Mouse (Mus musculus) MEL (cell line): ENCODE data around the gene Cc2d2b. TPM values are rescaled to one million over a fixed set of nuclear protein-coding genes. Genes with fewer than 3 reads are reported as not detected.

Source experiments
- DNase-seq: peaks from one replicate; pipeline ENCODE4 v3.0.0; 2011; ENCODE audit warnings: low read depth, low spot score
- H3K27ac ChIP-seq: 2 replicates; pipeline ENCODE4 v1.5.1; 2012; ENCODE audit warnings: low read depth, mild to moderate bottlenecking, control low read depth, low read length, moderate library complexity; ENCODE audit not compliant: control insufficient read depth
- H3K27me3 ChIP-seq, 2 experiments: fragments of 150-350 bp in 1 of 2; sonication (generic) in 1 of 2; 2 replicates each; pipeline ENCODE4 v1.6.1; 2012; ENCODE audit warnings: low read length in 2 of 2, mild to moderate bottlenecking in 2 of 2, improper control_type of control experiment in 1 of 2, moderate library complexity in 1 of 2; ENCODE audit not compliant: insufficient read depth in 2 of 2, control insufficient read depth in 1 of 2
- H3K36me3 ChIP-seq, 2 experiments: 2 replicates each; pipeline ENCODE4 v1.6.1; 2012 to 2014; ENCODE audit warnings: low read length in 2 of 2, improper control_type of control experiment in 1 of 2, inconsistent platforms in 1 of 2, mild to moderate bottlenecking in 1 of 2; ENCODE audit not compliant: insufficient read depth in 2 of 2, control insufficient read depth in 1 of 2
- H3K4me1 ChIP-seq, 2 experiments: fragments of 150-350 bp in 1 of 2; sonication (generic) in 1 of 2; 2 replicates each; pipeline ENCODE4 v1.6.1; 2012; ENCODE audit warnings: low read length in 2 of 2, improper control_type of control experiment in 1 of 2, mild to moderate bottlenecking in 1 of 2; ENCODE audit not compliant: insufficient read depth in 2 of 2, control insufficient read depth in 1 of 2
- H3K4me3 ChIP-seq, 2 experiments: fragments of 150-350 bp in 1 of 2; sonication (generic) in 1 of 2; 2 replicates each; pipeline ENCODE4 v1.5.1; 2012; ENCODE audit warnings: low read depth in 2 of 2, low read length in 2 of 2, mild to moderate bottlenecking in 2 of 2, moderate library complexity in 2 of 2, control low read depth in 1 of 2, improper control_type of control experiment in 1 of 2; ENCODE audit not compliant: control insufficient read depth in 1 of 2, insufficient read depth in 1 of 2
- H3K79me2 ChIP-seq: 2 replicates; pipeline ENCODE4 v1.6.1; 2012; ENCODE audit warnings: mild to moderate bottlenecking, low read length, moderate library complexity; ENCODE audit not compliant: control insufficient read depth, poor library complexity, insufficient read depth
- H3K9ac ChIP-seq: 2 replicates; pipeline ENCODE4 v1.6.1; 2012; ENCODE audit warnings: low read depth, mild to moderate bottlenecking, control low read depth, low read length, moderate library complexity; ENCODE audit not compliant: control insufficient read depth, poor library complexity, severe bottlenecking
- H3K9me3 ChIP-seq: fragments of 150-350 bp; sonication (generic); replicated peaks from 2 replicates; pipeline ENCODE4 v1.6.1; 2012; ENCODE audit warnings: mild to moderate bottlenecking, low read length, improper control_type of control experiment, moderate library complexity; ENCODE audit not compliant: insufficient read depth
- BHLHE40 ChIP-seq: IDR thresholded peaks from 2 replicates; pipeline ENCODE4 v1.6.1; 2012; ENCODE audit warnings: low read depth, mild to moderate bottlenecking, inconsistent platforms, low read length, improper control_type of control experiment, borderline replicate concordance
- CHD1 ChIP-seq: IDR thresholded peaks from 2 replicates; pipeline ENCODE4 v1.6.1; 2012; ENCODE audit warnings: low read depth, mild to moderate bottlenecking, inconsistent platforms, low read length, improper control_type of control experiment
- CTCF ChIP-seq, 3 experiments: IDR thresholded peaks in 2 of 3; conservative IDR thresholded peaks in 1 of 3; 2 replicates each; pipeline ENCODE4 v1.5.1; 2011 to 2012; ENCODE audit warnings: low read length in 3 of 3, low read depth in 2 of 3, mild to moderate bottlenecking in 2 of 3, improper control_type of control experiment in 1 of 3, inconsistent platforms in 1 of 3, mixed read lengths in 1 of 3, moderate library complexity in 1 of 3; ENCODE audit not compliant: control insufficient read depth in 1 of 3, insufficient read depth in 1 of 3, poor library complexity in 1 of 3, severe bottlenecking in 1 of 3
- ELF1 ChIP-seq: IDR thresholded peaks from 2 replicates; pipeline ENCODE4 v1.6.1; 2014; ENCODE audit warnings: low read depth, mild to moderate bottlenecking, inconsistent platforms, low read length, improper control_type of control experiment, moderate library complexity
- ETS1 ChIP-seq: IDR thresholded peaks from 2 replicates; pipeline ENCODE4 v1.6.1; 2012; ENCODE audit warnings: low read depth, mild to moderate bottlenecking, inconsistent platforms, low read length, improper control_type of control experiment, moderate library complexity
- GABPA ChIP-seq: IDR thresholded peaks from 2 replicates; pipeline ENCODE4 v1.6.1; 2012; ENCODE audit warnings: low read depth, mild to moderate bottlenecking, inconsistent platforms, low read length, improper control_type of control experiment, moderate library complexity
- GATA1 ChIP-seq: IDR thresholded peaks from 2 replicates; pipeline ENCODE4 v1.6.1; 2011; ENCODE audit warnings: low read depth, low read length, improper control_type of control experiment
- KAT2A ChIP-seq: conservative IDR thresholded peaks from 2 replicates; pipeline ENCODE4 v1.6.1; 2012; ENCODE audit warnings: low read depth, low read length, improper control_type of control experiment, inconsistent platforms
- MAX ChIP-seq: IDR thresholded peaks from 2 replicates; pipeline ENCODE4 v1.6.1; 2011; ENCODE audit warnings: low read length, improper control_type of control experiment
- MAZ ChIP-seq: IDR thresholded peaks from 2 replicates; pipeline ENCODE4 v1.6.1; 2012; ENCODE audit warnings: low read depth, mild to moderate bottlenecking, inconsistent platforms, low read length, improper control_type of control experiment
- MEF2A ChIP-seq: IDR thresholded peaks from 2 replicates; pipeline ENCODE4 v1.6.1; 2014; ENCODE audit warnings: low read depth, mild to moderate bottlenecking, inconsistent platforms, low read length, improper control_type of control experiment; ENCODE audit not compliant: poor library complexity, insufficient replicate concordance, severe bottlenecking; ENCODE audit errors: extremely low read depth
- MXI1 ChIP-seq: IDR thresholded peaks from 2 replicates; pipeline ENCODE4 v1.6.1; 2011; ENCODE audit warnings: mild to moderate bottlenecking, low read depth, low read length, improper control_type of control experiment
- NRF1 ChIP-seq: IDR thresholded peaks from 2 replicates; pipeline ENCODE4 v1.6.1; 2014; ENCODE audit warnings: low read depth, mild to moderate bottlenecking, inconsistent platforms, low read length, improper control_type of control experiment, moderate library complexity; ENCODE audit not compliant: poor library complexity, insufficient read depth, severe bottlenecking
- POLR2A ChIP-seq, 2 experiments: IDR thresholded peaks; 2 replicates each; pipeline ENCODE4 v1.6.1; 2011 to 2012; ENCODE audit warnings: low read length in 2 of 2, mild to moderate bottlenecking in 2 of 2, control low read depth in 1 of 2, improper control_type of control experiment in 1 of 2, low read depth in 1 of 2, moderate library complexity in 1 of 2; ENCODE audit not compliant: control insufficient read depth in 1 of 2, insufficient read depth in 1 of 2, poor library complexity in 1 of 2
- RCOR1 ChIP-seq: IDR thresholded peaks from 2 replicates; pipeline ENCODE4 v1.6.1; 2012; ENCODE audit warnings: low read depth, mild to moderate bottlenecking, inconsistent platforms, low read length, improper control_type of control experiment
- SIN3A ChIP-seq: IDR thresholded peaks from 2 replicates; pipeline ENCODE4 v1.6.1; 2012; ENCODE audit warnings: low read length, improper control_type of control experiment, inconsistent platforms
- TBP ChIP-seq: IDR thresholded peaks from 2 replicates; pipeline ENCODE4 v1.8.0; 2011; ENCODE audit warnings: low read depth, low read length, improper control_type of control experiment
- UBTF ChIP-seq: IDR thresholded peaks from 2 replicates; pipeline ENCODE4 v1.6.1; 2012; ENCODE audit warnings: low read depth, mild to moderate bottlenecking, inconsistent platforms, low read length, improper control_type of control experiment, moderate library complexity, borderline replicate concordance; ENCODE audit not compliant: insufficient read depth
- USF1 ChIP-seq: IDR thresholded peaks from 2 replicates; pipeline ENCODE4 v1.6.1; 2014; ENCODE audit warnings: low read depth, mild to moderate bottlenecking, inconsistent platforms, low read length, improper control_type of control experiment, moderate library complexity
- ZC3H11A ChIP-seq: IDR thresholded peaks from 2 replicates; pipeline ENCODE4 v1.6.1; 2012; ENCODE audit warnings: low read depth, mild to moderate bottlenecking, inconsistent platforms, low read length, improper control_type of control experiment
- ZNF384 ChIP-seq: IDR thresholded peaks from 2 replicates; pipeline ENCODE4 v1.6.1; 2012; ENCODE audit warnings: low read depth, mild to moderate bottlenecking, inconsistent platforms, low read length, improper control_type of control experiment
- polyA plus RNA-seq, 2 experiments: library from polyadenylated mRNA; stranded (reverse) in 1 of 2; unstranded in 1 of 2; fragments of >175 nt in 1 of 2; fragments of >200 nt in 1 of 2; gene quantifications; 2 replicates each; pipeline versions ENCODE4 v1.2.1 to v1.2.4; 2012; ENCODE audit warnings: low replicate concordance in 2 of 2, low read depth in 1 of 2; ENCODE audit not compliant: insufficient read length in 2 of 2, insufficient read depth in 1 of 2, missing spikeins in 1 of 2
- total RNA-seq: library from RNA; depleted of rRNA; stranded (reverse); fragments of 300-350 nt; gene quantifications from 2 replicates; pipeline ENCODE4 v1.2.3, GENCODE M21; 2012

Cc2d2b gene
- total and polyA plus RNA-seq, 3 experiments, result not detected

DNA sequence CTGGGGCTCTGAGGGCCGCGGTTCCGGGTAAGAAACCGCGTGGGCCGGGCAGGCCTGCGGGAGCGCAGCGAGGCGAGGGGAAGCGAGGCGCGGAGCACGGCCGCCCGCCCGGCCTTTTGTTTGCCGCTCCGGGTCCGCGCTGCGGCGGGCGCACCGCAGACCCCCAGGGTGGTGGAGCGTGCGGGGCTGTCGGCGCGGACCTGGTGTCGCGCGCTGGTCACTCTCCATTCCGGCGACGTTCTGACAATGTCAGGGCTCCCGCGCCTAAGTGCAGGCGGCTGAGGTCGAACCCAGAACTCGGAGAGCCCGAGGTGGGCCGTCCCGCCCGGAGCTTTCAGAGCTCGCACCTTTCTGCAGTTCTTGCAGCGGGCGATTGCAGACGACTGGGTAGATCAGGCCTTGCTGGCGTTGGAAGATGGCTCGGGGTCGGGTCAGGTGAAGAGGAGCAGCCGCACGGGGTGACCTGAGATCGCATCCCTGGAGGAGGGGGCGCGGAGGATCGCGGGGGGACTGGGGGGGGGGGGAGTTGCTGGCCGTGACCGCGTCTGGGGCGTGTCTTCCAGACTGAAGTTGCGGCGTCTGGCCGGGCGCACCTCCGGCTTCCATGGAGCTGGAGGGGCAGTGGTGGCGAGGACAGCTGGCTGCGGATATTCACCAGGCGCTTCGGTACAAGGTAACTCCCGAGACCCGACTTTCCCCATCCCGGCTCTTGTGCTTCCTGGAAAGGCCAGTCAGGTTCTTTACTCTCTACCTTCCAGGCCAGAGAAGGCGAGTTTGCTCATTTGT lies 83.1 kb downstream of the Cc2d2b start:
- H3K79me2 ChIP-seq, result peaks cover 16% of the 10 kb centered on the region
- H3K9me3 ChIP-seq, result no peaks in the 10 kb centered on the region
- peak overlapping the region; percentile 91 for H3K9ac ChIP-seq
- H3K4me3 ChIP-seq, result peak overlapping the region; percentile 72 to 95
- DNase-seq, result peak; percentile 70
- peaks cover 0 to 12% of the 10 kb centered on the region in 2 experiments; a peak in 3 of 4 replicates for H3K36me3 ChIP-seq
- TF ChIP-seq NRF1 (0 out of 2 replicates have a peak, but pooled peaks have one; percentile 4), POLR2A (IDR thresholded peaks at IDR 0.05; ENCODE audit: control insufficient read depth in 1 of 2, insufficient read depth in 1 of 2, low read depth in 1 of 2, low read length in 2 of 2, poor library complexity in 1 of 2) (no peak), TBP (0 out of 2 replicates have a peak, but pooled peaks have one; percentile 6), CHD1 (no peak), MAZ (no peak), BHLHE40 (no peak), UBTF (0 out of 2 replicates have a peak, but pooled peaks have one; percentile 17), SIN3A (no peak; the same call in 1 of the 2 replicates), ETS1 (0 out of 2 replicates have a peak, but pooled peaks have one; percentile 2), ZC3H11A (no peak)
- TF ChIP-seq, all 39 proteins: peak for 4
- H3K4me1 ChIP-seq, result peaks cover 6 to 8% of the 10 kb centered on the region in 2 experiments; a peak in 3 of 4 replicates
- peak overlapping the region; percentile 48 for H3K27ac ChIP-seq
- 0 out of 4 replicates have a peak, but pooled peaks cover 0 to 2% of the 10 kb centered on the region in 2 experiments for H3K27me3 ChIP-seq

GRCm38 (mm10) chr19:40832361-40832760 lies 83.8 kb downstream of the Cc2d2b start:
- TF ChIP-seq RCOR1 (no peak), ZNF384 (no peak), CHD1 (no peak), MXI1 (no peak), ELF1 (no peak), MAX (no peak), KAT2A (no peak), MEF2A (no peak), GATA1 (no peak), GABPA (no peak), USF1 (no peak), CTCF (IDR thresholded peaks at IDR 0.05 in 2 of 3, conservative IDR thresholded peaks at IDR 0.05 in 1 of 3; ENCODE audit: control insufficient read depth in 1 of 3, insufficient read depth in 1 of 3, low read depth in 2 of 3, low read length in 3 of 3, poor library complexity in 1 of 3, severe bottlenecking in 1 of 3) (no peak)
- DNase-seq, result peak; percentile 48
- H3K36me3 ChIP-seq, result peaks cover 0 to 10% of the 10 kb centered on the region in 2 experiments; a peak in 3 of 4 replicates
- peaks cover 16% of the 10 kb centered on the region for H3K79me2 ChIP-seq
- peak overlapping the region; percentile 72 to 95 for H3K4me3 ChIP-seq
- peaks cover 6 to 8% of the 10 kb centered on the region in 2 experiments; a peak in 3 of 4 replicates for H3K4me1 ChIP-seq
- no peaks in the 10 kb centered on the region for H3K9me3 ChIP-seq
- no peak overlapping the region for H3K27ac ChIP-seq
- H3K27me3 ChIP-seq, result 0 out of 4 replicates have a peak, but pooled peaks cover 0 to 2% of the 10 kb centered on the region in 2 experiments
- peak overlapping the region; percentile 91 for H3K9ac ChIP-seq
